9 mouse cellular contexts compared by ENCODE assay signal in genomic region chr10:61715996-61716864, GRCm38 (mm10). TPM values are rescaled to one million over a fixed set of nuclear protein-coding genes. Genes with fewer than 3 reads are reported as not detected.
DNase-seq lines count a peak whose midpoint lies in the region; ATAC-seq and TF ChIP-seq lines count a peak whose summit lies in the region.
"Had no signal": no experiment of that assay in that cellular context is flagged by ENCODE, and none has a peak within 500 bp of the region (broad histone marks: within the 10 kb centered on the region; RNA-seq: fewer than 3 reads in every experiment).

No protein-coding gene starts in this region.

- no peak for TF ChIP-seq CTCF in kidney, postnatal 0 days (IDR thresholded peaks at IDR 0.05; ENCODE audit: low read depth)
- TF ChIP-seq CTCF in kidney, adult 2 months (conservative IDR thresholded peaks at IDR 0.05; ENCODE audit: insufficient read depth, insufficient read length, low read depth, low read length): no peak
- no peak for TF ChIP-seq CTCF in embryonic fibroblast, embryonic 13.5 days (IDR thresholded peaks at IDR 0.05; ENCODE audit: borderline replicate concordance, insufficient read depth, low read length)
- TF ChIP-seq CTCF in thymus, adult 2 months (IDR thresholded peaks at IDR 0.05; ENCODE audit: borderline replicate concordance, control insufficient read depth, extremely low read depth, insufficient read depth, low read length, poor library complexity): no peak

- H3K9ac ChIP-seq in kidney, postnatal 0 days (ENCODE audit: low read depth, low read length): peak overlapping the region; percentile 50
- H3K9ac ChIP-seq in limb, embryonic 12.5 days (replicated peaks): no peak overlapping the region
- H3K9ac ChIP-seq in neural tube, embryonic 12.5 days: no peak overlapping the region

- no peak for DNase-seq in kidney, postnatal 0 days (ENCODE audit: low spot score)
- no peak for DNase-seq in kidney, adult 2 months
- DNase-seq in urinary bladder, postnatal 14 days (ENCODE audit: low spot score): no peak
- no peak for DNase-seq in left cerebral cortex, adult 11 months (ENCODE audit: low spot score)
- DNase-seq in thymus, adult 2 months: no peak
- DNase-seq: retina, postnatal 1 day had no signal

- ATAC-seq in kidney, postnatal 0 days (replicated peaks; ENCODE audit: low FRiP score, low read depth): no peak
- peak; percentile 57; the same call in 1 of the 2 replicates for ATAC-seq in limb, embryonic 12.5 days (ENCODE audit: insufficient number of reproducible peaks, insufficient read depth, low FRiP score, low TSS enrichment, low read depth)
- no peak for ATAC-seq in neural tube, embryonic 12.5 days (ENCODE audit: low FRiP score, low read depth)

- TF ChIP-seq POLR2A in kidney, adult 2 months (IDR thresholded peaks at IDR 0.05; ENCODE audit: low read depth, low read length): no peak
- no peak for TF ChIP-seq POLR2A in embryonic fibroblast, embryonic 13.5 days (IDR thresholded peaks at IDR 0.05; ENCODE audit: low read depth, low read length)
- TF ChIP-seq POLR2A in thymus, adult 2 months (IDR thresholded peaks at IDR 0.05; ENCODE audit: control insufficient read depth, extremely low read depth, insufficient read depth, low read length, poor library complexity): no peak

- H3K4me2 ChIP-seq in kidney, postnatal 0 days (ENCODE audit: low read length): peak overlapping the region; percentile 70
- H3K4me2 ChIP-seq in limb, embryonic 12.5 days: peak overlapping the region; percentile 89
- peak overlapping the region; percentile 87 for H3K4me2 ChIP-seq in neural tube, embryonic 12.5 days (replicated peaks)

- H3K4me3 ChIP-seq in kidney, postnatal 0 days (replicated peaks; ENCODE audit: low read depth, low read length): peak overlapping the region; percentile 46
- H3K4me3 ChIP-seq in kidney, adult 2 months (ENCODE audit: insufficient read depth, low read depth, low read length): no peak overlapping the region
- 0 out of 2 replicates have a peak overlapping the region, but pooled peaks have one; percentile 90 for H3K4me3 ChIP-seq in embryonic fibroblast, embryonic 13.5 days (ENCODE audit: insufficient read depth, low read length)
- peak overlapping the region; percentile 60; the same call in 1 of the 2 replicates for H3K4me3 ChIP-seq in limb, embryonic 12.5 days (replicated peaks)
- H3K4me3 ChIP-seq in neural tube, embryonic 12.5 days: no peak overlapping the region
- no peak overlapping the region for H3K4me3 ChIP-seq in thymus, adult 2 months (ENCODE audit: control insufficient read depth, insufficient read depth, low read length)

- no peaks in the 10 kb centered on the region for H3K9me3 ChIP-seq in kidney, postnatal 0 days (replicated peaks; ENCODE audit: low read length)
- no peaks in the 10 kb centered on the region for H3K9me3 ChIP-seq in limb, embryonic 12.5 days
- no peaks in the 10 kb centered on the region for H3K9me3 ChIP-seq in neural tube, embryonic 12.5 days

- H3K27me3 ChIP-seq in kidney, postnatal 0 days (ENCODE audit: insufficient read depth, low read length): no peaks in the 10 kb centered on the region
- no peaks in the 10 kb centered on the region for H3K27me3 ChIP-seq in kidney, adult 2 months (replicated peaks; ENCODE audit: control insufficient read depth, insufficient read depth, low read length)
- no peaks in the 10 kb centered on the region for H3K27me3 ChIP-seq in limb, embryonic 12.5 days
- H3K27me3 ChIP-seq in neural tube, embryonic 12.5 days (replicated peaks): 0 out of 2 replicates have a peak, but pooled peaks cover 4% of the 10 kb centered on the region
- H3K27me3 ChIP-seq in thymus, adult 2 months (ENCODE audit: control insufficient read depth, insufficient read depth, low read length): no peaks in the 10 kb centered on the region; the same call in 1 of the 2 replicates

- no peak overlapping the region for H3K27ac ChIP-seq in kidney, postnatal 0 days
- no peak overlapping the region for H3K27ac ChIP-seq in kidney, adult 2 months (ENCODE audit: insufficient read depth, low read depth, low read length)
- H3K27ac ChIP-seq in embryonic fibroblast, embryonic 13.5 days (ENCODE audit: insufficient read depth, low read length): no peak overlapping the region
- H3K27ac ChIP-seq in limb, embryonic 12.5 days: no peak overlapping the region
- H3K27ac ChIP-seq in neural tube, embryonic 12.5 days: no peak overlapping the region
- H3K27ac ChIP-seq in thymus, adult 2 months (ENCODE audit: control insufficient read depth, insufficient read depth, low read length): no peak overlapping the region

- 0 out of 2 replicates have a peak, but pooled peaks cover 3% of the 10 kb centered on the region for H3K4me1 ChIP-seq in kidney, postnatal 0 days (replicated peaks; ENCODE audit: insufficient read depth, low read length)
- peaks cover 11% of the 10 kb centered on the region; the same call in 1 of the 2 replicates for H3K4me1 ChIP-seq in kidney, adult 2 months (ENCODE audit: control insufficient read depth, insufficient read depth, low read length)
- no peaks in the 10 kb centered on the region for H3K4me1 ChIP-seq in embryonic fibroblast, embryonic 13.5 days (ENCODE audit: control insufficient read depth, insufficient read depth, low read length)
- peaks cover 7% of the 10 kb centered on the region for H3K4me1 ChIP-seq in limb, embryonic 12.5 days (replicated peaks)
- H3K4me1 ChIP-seq in neural tube, embryonic 12.5 days: peaks cover 15% of the 10 kb centered on the region
- H3K4me1 ChIP-seq in thymus, adult 2 months (replicated peaks; ENCODE audit: control insufficient read depth, insufficient read depth, low read length): peaks cover 4% of the 10 kb centered on the region

- WGBS in kidney, postnatal 0 days: 67% methylated on average over 7 of the region's 7 CpGs
- WGBS in kidney, adult 2 months: 66% methylated on average over 7 of the region's 7 CpGs
- WGBS in limb, embryonic 12.5 days: 70% methylated on average over 7 of the region's 7 CpGs
- 76% methylated on average over 7 of the region's 7 CpGs for WGBS in neural tube, embryonic 12.5 days
- 81% methylated on average over 7 of the region's 7 CpGs for WGBS in thymus, adult 2 months

- H3K36me3 ChIP-seq in kidney, postnatal 0 days (ENCODE audit: insufficient read depth, low read length): no peaks in the 10 kb centered on the region
- H3K36me3 ChIP-seq in kidney, adult 2 months (ENCODE audit: control insufficient read depth, insufficient read depth, low read length): no peaks in the 10 kb centered on the region
- H3K36me3 ChIP-seq in limb, embryonic 12.5 days: no peaks in the 10 kb centered on the region
- H3K36me3 ChIP-seq in neural tube, embryonic 12.5 days: no peaks in the 10 kb centered on the region
- H3K36me3 ChIP-seq in thymus, adult 2 months (ENCODE audit: control insufficient read depth, insufficient read depth, low read length): no peaks in the 10 kb centered on the region

RNA-seq across cellular contexts. Expression of gene Aifm2, which starts 1.2 kb away (rescaled TPM):
- 21.4 and 22.1 TPM in 2 replicates for polyA plus RNA-seq in kidney, postnatal 0 days (2015; fragmentation: Nextera tagmentation; extraction: Ambion mirVana)
- 27.7 and 29.0 TPM in 2 replicates for polyA plus RNA-seq in kidney, adult 2 months (2012; rRNA removed)
- polyA plus RNA-seq in embryonic fibroblast, embryonic 13.5 days (2011; ENCODE audit: insufficient read length, low read depth, missing spikeins): 11.5 and 14.9 TPM in 2 replicates
- 10.8 and 12.2 TPM in 2 replicates for polyA plus RNA-seq in limb, embryonic 12.5 days (2016; fragmentation: Nextera tagmentation; extraction: Ambion mirVana)
- polyA plus RNA-seq in neural tube, embryonic 12.5 days (2016; fragmentation: Nextera tagmentation; extraction: Ambion mirVana): 9.4 and 10.7 TPM in 2 replicates
- 10.4 and 12.0 TPM in 2 replicates for polyA plus RNA-seq in thymus, adult 2 months (2012; rRNA removed)

RNA-seq across cellular contexts. Expression of gene Tysnd1, which starts 20.9 kb away (rescaled TPM):
- 41.2 and 49.6 TPM in 2 replicates for polyA plus RNA-seq in kidney, postnatal 0 days (2015; fragmentation: Nextera tagmentation; extraction: Ambion mirVana)
- 75.4 and 101 TPM in 2 replicates for polyA plus RNA-seq in kidney, adult 2 months (2012; rRNA removed)
- polyA plus RNA-seq in embryonic fibroblast, embryonic 13.5 days (2011; ENCODE audit: insufficient read length, low read depth, missing spikeins): 14.5 and 19.3 TPM in 2 replicates
- 43.7 and 45.7 TPM in 2 replicates for polyA plus RNA-seq in limb, embryonic 12.5 days (2016; fragmentation: Nextera tagmentation; extraction: Ambion mirVana)
- polyA plus RNA-seq in neural tube, embryonic 12.5 days (2016; fragmentation: Nextera tagmentation; extraction: Ambion mirVana): 38.6 and 40.9 TPM in 2 replicates
- polyA plus RNA-seq in thymus, adult 2 months (2012; rRNA removed): 91.6 and 114 TPM in 2 replicates

RNA-seq across cellular contexts. Expression of gene Sar1a, which starts 36.1 kb away (rescaled TPM):
- polyA plus RNA-seq in kidney, postnatal 0 days (2015; fragmentation: Nextera tagmentation; extraction: Ambion mirVana): 184 and 205 TPM in 2 replicates
- polyA plus RNA-seq in kidney, adult 2 months (2012; rRNA removed): 64.3 and 67.7 TPM in 2 replicates
- 249 and 278 TPM in 2 replicates for polyA plus RNA-seq in embryonic fibroblast, embryonic 13.5 days (2011; ENCODE audit: insufficient read length, low read depth, missing spikeins)
- 239 TPM in 2 replicates for polyA plus RNA-seq in limb, embryonic 12.5 days (2016; fragmentation: Nextera tagmentation; extraction: Ambion mirVana)
- polyA plus RNA-seq in neural tube, embryonic 12.5 days (2016; fragmentation: Nextera tagmentation; extraction: Ambion mirVana): 212 and 220 TPM in 2 replicates
- polyA plus RNA-seq in thymus, adult 2 months (2012; rRNA removed): 71.8 and 74.7 TPM in 2 replicates

Comparison
In these comparisons a context has a peak if more than half of its experiments do, and no peak if none do; other contexts are left out.
1. H3K4me3 ChIP-seq: peak in kidney, postnatal 0 days (single experiment), embryonic fibroblast, embryonic 13.5 days (single experiment) and limb, embryonic 12.5 days (single experiment); none in kidney, adult 2 months (single experiment), neural tube, embryonic 12.5 days (single experiment) and thymus, adult 2 months (single experiment).
2. Peak in every context shown above with its lines, with median percentiles within 50 percentile points of each other: H3K4me2 ChIP-seq.